Mouse (Mus musculus) spleen, postnatal 10 days (tissue): ENCODE measurements around the gene Nr1d1.
"Not testable (repeated sequence)": the region's sequence is repeated elsewhere in the genome, so short reads cannot be mapped to it uniquely, and the experiment has no call there.

Experiments used
- DNase-seq, 2 experiments: peaks; one replicate each; pipeline ENCODE4 v3.0.0; 2021 to 2022; ENCODE audit warnings: low spot score in 2 of 2

Gene Nr1d1

GRCm38 (mm10) chr11:98738925-98739324 is 36.2 kb downstream of the Nr1d1 start:
- DNase-seq = no peak

DNA sequence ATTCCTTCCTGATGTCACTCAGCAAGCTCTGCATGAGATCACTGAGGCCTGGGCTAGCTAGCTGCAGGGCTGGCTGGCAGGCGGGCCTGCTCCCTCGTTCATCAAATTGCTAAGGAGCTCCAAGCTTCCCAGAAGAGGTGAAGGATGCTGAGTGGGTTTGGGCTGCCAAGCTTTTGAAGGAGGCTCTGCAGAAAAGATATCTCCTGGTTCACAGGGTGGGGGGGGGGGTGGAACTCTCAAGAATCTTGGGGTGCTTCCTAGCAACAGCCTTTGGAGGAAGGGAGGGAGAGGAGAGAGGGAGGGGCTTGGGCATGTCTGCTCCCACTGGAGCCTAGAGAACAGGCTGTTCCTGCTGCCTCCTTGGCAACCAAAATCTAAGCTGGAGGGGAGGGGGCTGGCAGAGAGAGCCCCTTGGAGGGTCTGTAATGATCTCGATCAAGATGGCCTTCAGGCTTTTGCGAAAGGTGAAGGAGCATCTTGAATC is 36.7 kb downstream of the Nr1d1 start:
- no peak for DNase-seq

- not testable (repeated sequence) for DNase-seq
Measured at GRCm38 (mm10) chr11:98737220-98737619, 37.9 kb downstream of the Nr1d1 start.

- no peak for DNase-seq
Measured at GRCm38 (mm10) chr11:98736176-98736575, 39.0 kb downstream of the Nr1d1 start.

DNA sequence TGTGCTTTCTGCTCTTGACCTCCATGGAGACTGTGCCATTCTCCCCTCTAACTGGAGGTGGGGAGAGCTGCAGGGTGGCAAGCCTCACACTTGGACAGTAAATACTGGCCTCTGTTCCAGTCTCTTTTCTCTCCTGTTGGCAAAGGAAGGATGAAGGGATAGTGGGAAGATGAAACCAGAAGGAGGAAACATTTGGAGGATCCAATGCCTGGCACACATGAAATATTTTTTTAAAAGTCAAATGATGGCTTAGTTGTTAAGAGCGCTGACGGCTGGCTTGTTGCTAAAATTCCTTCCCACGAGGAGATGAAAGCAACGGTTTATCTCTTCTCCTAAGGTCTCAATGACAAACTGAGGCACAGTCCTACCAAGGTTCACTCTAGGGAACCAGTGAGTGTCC is 40.0 kb downstream of the Nr1d1 start:
- DNase-seq = no peak

DNA sequence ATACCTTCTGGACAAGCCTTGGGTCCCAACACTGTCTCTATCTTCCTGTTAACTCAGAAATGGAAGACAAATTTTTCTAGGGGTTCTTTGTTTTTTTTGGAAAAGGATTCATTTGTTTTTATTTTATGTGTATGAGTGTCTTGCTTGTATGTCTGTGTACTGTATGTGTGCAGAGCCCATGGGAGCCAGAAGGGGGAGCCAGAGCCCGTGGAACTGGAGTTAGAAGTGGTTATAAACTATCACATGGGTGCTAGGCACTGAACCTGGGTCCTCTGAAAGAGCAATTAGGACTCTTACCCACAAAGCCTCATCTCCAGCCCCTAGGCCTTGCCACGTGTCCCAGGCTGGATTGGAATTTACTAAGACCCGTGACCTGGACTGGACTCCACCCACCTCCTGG is 41.1 kb downstream of the Nr1d1 start:
- DNase-seq = no peak

DNA sequence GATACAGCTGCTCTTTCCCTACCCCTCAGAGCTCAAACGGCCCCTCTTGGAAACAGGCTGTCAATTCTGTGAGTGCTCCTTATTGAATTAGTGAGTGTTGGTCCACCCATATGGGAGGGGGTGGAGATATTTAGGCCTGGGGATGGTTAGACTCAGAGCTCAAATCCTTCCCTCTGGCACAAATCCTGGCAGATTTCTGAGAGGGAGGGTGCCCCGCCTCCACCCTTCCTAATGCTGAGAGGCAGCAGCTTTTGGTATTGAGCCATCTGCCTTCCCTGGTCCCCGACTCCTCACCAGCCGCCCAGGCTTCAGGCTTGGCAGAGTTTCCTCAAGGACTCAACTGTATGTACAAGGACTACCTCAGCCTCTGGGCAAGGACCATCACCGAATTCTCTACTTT is 44.0 kb downstream of the Nr1d1 start:
- no peak for DNase-seq

DNA sequence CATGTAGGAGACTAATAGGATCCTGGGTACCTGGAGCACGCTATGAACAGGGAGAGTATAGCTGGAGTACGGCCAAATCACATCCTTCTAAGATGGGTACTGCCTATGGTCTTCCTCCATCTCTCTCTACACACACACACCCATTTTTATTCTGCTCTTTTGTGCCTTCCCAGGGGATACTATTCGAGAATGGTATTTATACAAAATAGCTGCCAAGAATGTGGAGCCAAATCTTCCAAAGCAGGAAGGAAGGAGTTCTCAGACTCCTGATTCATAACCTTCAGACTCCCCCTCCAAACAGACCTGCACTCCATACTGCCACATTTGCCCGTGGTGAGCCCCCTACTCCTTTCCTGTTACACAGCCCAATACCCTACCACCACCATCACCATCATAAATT is 44.4 kb downstream of the Nr1d1 start:
- no peak for DNase-seq

DNA sequence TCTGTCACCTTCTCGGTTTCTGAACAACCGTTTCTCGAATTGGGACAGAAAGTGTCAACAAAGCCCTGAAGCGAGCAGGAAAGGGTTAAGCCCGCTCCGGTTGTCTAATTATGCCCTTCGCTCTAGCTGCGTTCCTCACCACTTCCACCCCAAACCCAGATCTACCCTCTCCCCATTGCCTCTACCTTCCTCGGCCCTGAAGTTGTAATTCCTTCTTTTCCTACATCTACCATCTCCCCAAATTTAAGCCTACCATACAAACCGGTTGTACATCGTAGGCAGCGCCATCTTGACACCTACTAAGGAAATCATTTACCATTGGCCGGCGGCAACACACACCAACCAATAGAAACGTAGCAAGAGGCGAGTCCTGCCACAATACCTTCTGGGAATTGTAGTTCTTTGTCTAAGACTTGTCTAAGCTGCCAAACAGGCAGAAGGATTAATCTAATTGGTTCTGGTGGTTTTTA is 46.0 kb downstream of the Nr1d1 start, which contains the start of gene Med24:
TSS of gene Med24 (minus strand) at position 317 of the 470 bp plus-strand sequence.
- DNase-seq = peak; percentile 67 to 84

DNA sequence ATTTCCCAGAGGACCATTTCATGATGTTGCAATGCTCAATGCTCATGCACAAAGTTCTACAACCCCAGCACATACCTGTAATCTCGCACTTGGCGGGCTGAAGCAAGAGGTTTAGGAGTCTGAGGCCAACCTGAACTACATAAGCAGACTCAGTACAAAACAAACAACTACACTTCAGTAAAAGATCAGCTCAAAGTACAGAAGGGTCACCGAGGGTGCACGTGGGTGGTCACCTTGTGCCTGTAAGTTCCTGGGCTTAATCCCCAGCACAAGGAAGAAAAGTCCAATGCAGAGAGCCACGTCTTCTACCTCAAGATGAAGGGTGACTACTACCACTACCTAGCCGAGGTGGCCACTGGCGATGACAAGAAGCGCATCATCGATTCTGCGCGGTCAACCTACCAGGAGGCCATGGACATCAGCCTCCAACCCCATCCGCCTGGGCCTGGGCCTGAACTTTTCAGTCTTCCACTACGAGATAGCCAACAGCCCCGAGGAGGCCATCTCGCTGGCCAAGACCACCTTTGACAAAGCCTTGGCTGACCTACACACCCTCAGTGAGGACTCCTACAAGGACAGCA is 49.1 kb downstream of the Nr1d1 start:
- no peak for DNase-seq

- DNase-seq = no peak
Measured at GRCm38 (mm10) chr11:98723098-98723497, 52.0 kb downstream of the Nr1d1 start.

DNA sequence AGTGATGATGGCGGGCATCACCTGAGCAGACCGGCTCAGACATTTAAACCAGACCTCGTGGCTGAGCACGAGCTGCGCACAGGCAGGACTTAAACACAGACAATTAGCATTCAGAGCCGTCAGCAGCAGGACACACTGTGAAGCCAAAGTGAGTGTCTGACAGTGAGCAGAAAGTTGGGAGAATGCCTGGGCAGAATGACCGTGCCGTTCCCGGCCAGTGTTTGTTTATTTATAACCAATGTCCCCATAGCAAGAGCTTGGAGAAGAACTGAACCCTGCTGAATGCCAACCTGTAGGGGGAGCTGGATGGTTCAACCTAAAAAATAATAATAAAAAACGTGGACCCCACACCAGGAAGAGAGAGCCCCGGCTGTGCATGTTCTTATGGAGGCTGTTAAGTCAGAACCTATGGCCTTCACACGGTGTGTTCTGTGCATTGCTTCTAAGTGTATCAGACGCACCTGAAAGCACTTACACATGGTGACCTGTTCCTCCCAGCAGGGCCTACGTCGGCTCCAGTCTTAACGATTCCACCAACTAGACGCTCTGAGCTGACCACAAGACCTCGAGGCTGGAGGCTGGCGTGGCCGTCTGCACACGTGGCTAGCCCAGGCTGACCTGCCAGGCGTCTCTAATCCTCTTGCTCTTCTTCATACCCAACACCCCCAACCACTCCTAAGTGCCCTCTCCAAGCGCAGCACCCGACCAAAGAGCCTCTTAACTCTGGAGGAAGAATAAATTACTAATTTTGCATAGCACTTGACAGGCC is 53.5 kb downstream of the Nr1d1 start:
- DNase-seq = no peak

DNA sequence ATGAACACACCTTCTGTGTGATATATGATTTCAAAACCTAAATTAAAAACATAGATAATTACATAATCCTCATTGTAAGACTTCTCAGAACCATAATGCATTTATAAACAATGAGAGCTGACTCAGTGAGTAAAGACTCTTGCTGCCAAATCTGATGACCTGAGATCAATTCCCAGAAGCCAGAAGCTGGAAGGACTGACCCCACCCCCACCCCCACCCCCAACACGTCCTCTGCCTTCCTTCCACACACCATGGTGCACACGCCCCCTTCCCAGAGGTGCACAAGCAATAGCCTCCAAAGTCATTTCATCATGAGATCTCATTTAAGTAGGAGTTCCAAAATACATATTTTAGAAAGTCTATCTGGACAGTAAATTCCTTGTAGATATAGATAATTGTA is 54.4 kb downstream of the Nr1d1 start:
- no peak for DNase-seq
